19 mouse cellular contexts compared by ENCODE assay signal in the genomic region with DNA sequence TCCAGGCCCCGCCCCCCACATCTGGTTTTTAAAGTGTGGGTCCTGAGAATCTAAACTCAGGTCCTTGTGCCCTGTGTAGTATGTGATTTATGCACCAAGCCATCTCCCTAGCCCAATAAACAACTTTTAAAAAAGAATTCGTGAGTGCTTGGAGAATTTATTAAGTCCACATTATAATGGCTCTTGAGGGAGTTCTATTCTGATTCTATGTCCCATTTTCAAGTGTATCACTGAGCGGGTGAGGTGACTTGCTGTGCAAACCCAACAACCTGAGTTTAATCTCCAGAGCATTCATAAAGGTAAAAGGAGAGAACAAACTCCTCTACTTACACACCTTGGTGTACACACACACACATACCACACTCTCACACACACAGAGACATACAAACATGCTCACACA.
"Had no signal": no experiment of that assay in that cellular context is flagged by ENCODE, and none has a peak within 500 bp of the region (broad histone marks: within the 10 kb centered on the region; RNA-seq: fewer than 3 reads in every experiment).

No protein-coding gene starts in this region.

- H3K4me3 ChIP-seq: liver, embryonic 12.5 days; midbrain, embryonic 10.5 days; midbrain, embryonic 12.5 days; myocyte; neural tube, embryonic 13.5 days; neural tube, embryonic 15.5 days had no signal

- H3K27ac ChIP-seq: liver, embryonic 12.5 days; liver, embryonic 14.5 days; midbrain, embryonic 10.5 days; midbrain, embryonic 12.5 days; neural tube, embryonic 13.5 days; neural tube, embryonic 15.5 days had no signal

- H3K9ac ChIP-seq: liver, embryonic 12.5 days; liver, embryonic 14.5 days; lung, embryonic 14.5 days; midbrain, embryonic 12.5 days; neural tube, embryonic 13.5 days; neural tube, embryonic 15.5 days had no signal

- H3K9me3 ChIP-seq: liver, embryonic 12.5 days; midbrain, embryonic 10.5 days; midbrain, embryonic 12.5 days; neural tube, embryonic 13.5 days; neural tube, embryonic 15.5 days had no signal

- H3K36me3 ChIP-seq: liver, embryonic 12.5 days; midbrain, embryonic 10.5 days; midbrain, embryonic 12.5 days; neural tube, embryonic 13.5 days; neural tube, embryonic 15.5 days had no signal

- ATAC-seq: midbrain, embryonic 16.5 days had no signal

- H3K4me1 ChIP-seq: neural tube, embryonic 15.5 days had no signal

- H3K27me3 ChIP-seq: midbrain, embryonic 12.5 days; neural tube, embryonic 13.5 days; neural tube, embryonic 15.5 days had no signal

- H3K4me2 ChIP-seq: liver, embryonic 12.5 days; lung, embryonic 14.5 days; midbrain, embryonic 12.5 days; neural tube, embryonic 13.5 days; neural tube, embryonic 15.5 days had no signal

- DNase-seq: lung, embryonic 14.5 days; lung, postnatal 4 days; midbrain, embryonic 14.5 days; retina, postnatal 1 day; right cerebral cortex, adult 18-20 months; right cerebral cortex, postnatal 25 days; right cerebral cortex, postnatal 4 days; spleen, adult 18-20 months; thymus, adult 18-20 months; thymus, postnatal 14 days; thymus, postnatal 36 days had no signal
